Mouse (Mus musculus) hindlimb bud, embryonic 11.5 days (tissue): Measurements from ENCODE around the gene Inafm2.

Experiments
- DNase-seq: peaks from one replicate; pipeline ENCODE4 v3.0.0-alpha.2; 2012; ENCODE audit warnings: low read depth, low spot score; ENCODE audit errors: extremely low spot score

The Inafm2 gene

GRCm38 (mm10) chr2:118725511-118725910 is 20.0 kb upstream of the Inafm2 start:
- DNase-seq: no peak

GRCm38 (mm10) chr2:118726873-118727272 is 18.7 kb upstream of the Inafm2 start:
- DNase-seq: no peak

GRCm38 (mm10) chr2:118727911-118728310 is 17.6 kb upstream of the Inafm2 start:
- DNase-seq: no peak

- DNase-seq: no peak
Observed at GRCm38 (mm10) chr2:118728337-118728736, 17.2 kb upstream of the Inafm2 start, which contains the start of gene Plcb2. TSS of gene Plcb2 (minus strand) at chr2:118728438.

- no peak for DNase-seq
Observed at GRCm38 (mm10) chr2:118729194-118729593, 16.4 kb upstream of the Inafm2 start.

GRCm38 (mm10) chr2:118729816-118730621 is 15.5 kb upstream of the Inafm2 start:
- DNase-seq: no peak

GRCm38 (mm10) chr2:118730622-118730915 is 15.0 kb upstream of the Inafm2 start:
- DNase-seq: no peak

- no peak for DNase-seq
Observed at GRCm38 (mm10) chr2:118731981-118732380, 13.6 kb upstream of the Inafm2 start.

GRCm38 (mm10) chr2:118733341-118733740 is 12.2 kb upstream of the Inafm2 start:
- no peak for DNase-seq

GRCm38 (mm10) chr2:118740341-118740740 is 5.2 kb upstream of the Inafm2 start:
- no peak for DNase-seq

GRCm38 (mm10) chr2:118741183-118741582 is 4.4 kb upstream of the Inafm2 start:
- DNase-seq: no peak

GRCm38 (mm10) chr2:118743261-118743943 is 2.2 kb upstream of the Inafm2 start:
- DNase-seq: peak; percentile 39

- DNase-seq: no peak
Observed at GRCm38 (mm10) chr2:118744621-118745020, 937 bp upstream of the Inafm2 start.

GRCm38 (mm10) chr2:118745915-118746901 is 650 bp downstream of the Inafm2 start:
- no peak for DNase-seq

- DNase-seq: no peak
Observed at GRCm38 (mm10) chr2:118747301-118747960, 1.9 kb downstream of the Inafm2 start.

GRCm38 (mm10) chr2:118749341-118749884 is 3.9 kb downstream of the Inafm2 start:
- DNase-seq: no peak

- DNase-seq: no peak
Observed at GRCm38 (mm10) chr2:118750476-118750875, 4.9 kb downstream of the Inafm2 start.

GRCm38 (mm10) chr2:118751896-118752791 is 6.6 kb downstream of the Inafm2 start:
- no peak for DNase-seq

- DNase-seq: no peak
Observed at GRCm38 (mm10) chr2:118752792-118753108, 7.2 kb downstream of the Inafm2 start.

GRCm38 (mm10) chr2:118754143-118754542 is 8.6 kb downstream of the Inafm2 start:
- no peak for DNase-seq
